Mouse (Mus musculus) intestine, embryonic 16.5 days (tissue): ENCODE data around the gene Mzf1. TPM values are rescaled to one million over a fixed set of nuclear protein-coding genes. Genes with fewer than 3 reads are reported as not detected.

ENCODE experiments used
- ATAC-seq: fragments of 200-750 bp; cut with Nextera tagmentation; 2 replicates; pipeline ENCODE4 v1.8.0; 2017; ENCODE audit warnings: moderate TSS enrichment, moderate library complexity
- H3K27ac ChIP-seq: fragments of 300-500 bp; sonication (generic); 2 replicates; pipeline ENCODE4 v1.5.1; 2014; ENCODE audit warnings: mild to moderate bottlenecking, low read length
- H3K27me3 ChIP-seq: fragments of 300-500 bp; sonication (generic); replicated peaks from 2 replicates; pipeline ENCODE4 v1.6.1; 2014; ENCODE audit warnings: low read length, control low read depth, mixed read lengths; ENCODE audit not compliant: control insufficient read depth, insufficient read depth
- H3K36me3 ChIP-seq: fragments of 300-500 bp; sonication (generic); 2 replicates; pipeline ENCODE4 v1.6.1; 2014; ENCODE audit warnings: low read length, control low read depth; ENCODE audit not compliant: control insufficient read depth, insufficient read depth
- H3K4me1 ChIP-seq: fragments of 300-500 bp; sonication (generic); 2 replicates; pipeline ENCODE4 v1.6.1; 2014; ENCODE audit warnings: low read length, control low read depth, mixed read lengths; ENCODE audit not compliant: control insufficient read depth, insufficient read depth
- H3K4me2 ChIP-seq: fragments of 300-500 bp; sonication (generic); 2 replicates; pipeline ENCODE4 v1.6.1; 2014; ENCODE audit warnings: low read depth, low read length, control low read depth
- H3K4me3 ChIP-seq: fragments of 300-500 bp; sonication (generic); 2 replicates; pipeline ENCODE4 v1.5.1; 2014; ENCODE audit warnings: mild to moderate bottlenecking, low read length
- H3K9ac ChIP-seq: fragments of 300-500 bp; sonication (generic); 2 replicates; pipeline ENCODE4 v1.6.1; 2014; ENCODE audit warnings: low read depth, low read length
- H3K9me3 ChIP-seq: fragments of 300-500 bp; sonication (generic); 2 replicates; pipeline ENCODE4 v1.6.1; 2016; ENCODE audit warnings: low read length, control low read depth; ENCODE audit not compliant: control insufficient read depth
- WGBS: fragments of 180-500 bp; shearing (Covaris S2); extraction: QIAGEN DNeasy Blood & Tissue Kit; methylation state at CpG from one replicate; pipeline ENCODE4 v1.1.7; 2014; 5-methylcytosine and 5-hydroxymethylcytosine counted together
- polyA plus RNA-seq: library from polyadenylated mRNA; unstranded; fragments of >200 nt; fragmentation: Nextera tagmentation; extraction: Ambion mirVana; gene quantifications from 2 replicates; pipeline ENCODE4 v1.2.1, GENCODE M21; 2015

Gene Mzf1
- polyA plus RNA-seq, 1 experiment from 2014 or later, result 1.8 TPM

GRCm38 (mm10) chr7:13046084-13046483 is 8.5 kb downstream of the Mzf1 start:
- peaks cover 34% of the 10 kb centered on the region for H3K27me3 ChIP-seq
- 4% methylated on average over 2 of the region's 2 CpGs for WGBS
- H3K4me1 ChIP-seq, result peaks cover 13% of the 10 kb centered on the region
- H3K4me2 ChIP-seq, result no peak overlapping the region
- peak; percentile 77 for ATAC-seq
- H3K36me3 ChIP-seq, result no peaks in the 10 kb centered on the region
- no peak overlapping the region for H3K9ac ChIP-seq
- H3K27ac ChIP-seq, result no peak overlapping the region
- no peak overlapping the region for H3K4me3 ChIP-seq
- H3K9me3 ChIP-seq, result peaks cover 8% of the 10 kb centered on the region; the same call in 1 of the 2 replicates

- WGBS, result 5% methylated on average over 23 of the region's 23 CpGs
- Histone ChIP-seq H3K4me2 (peak overlapping the region; percentile 99), H3K4me3 (peak overlapping the region; percentile 58), H3K27me3 (peaks cover 34% of the 10 kb centered on the region), H3K9me3 (peaks cover 8% of the 10 kb centered on the region; the same call in 1 of the 2 replicates), H3K27ac (no peak overlapping the region), H3K36me3 (no peaks in the 10 kb centered on the region), H3K4me1 (peaks cover 13% of the 10 kb centered on the region), H3K9ac (peak overlapping the region; percentile 66)
- ATAC-seq, result peak; percentile 5
Measured at GRCm38 (mm10) chr7:13044254-13044625, 10.3 kb downstream of the Mzf1 start.

GRCm38 (mm10) chr7:13043445-13044253 is 10.9 kb downstream of the Mzf1 start:
- no peak overlapping the region for H3K27ac ChIP-seq
- H3K36me3 ChIP-seq, result no peaks in the 10 kb centered on the region
- H3K9ac ChIP-seq, result peak overlapping the region; percentile 66
- H3K4me2 ChIP-seq, result peak overlapping the region; percentile 99
- H3K9me3 ChIP-seq, result peaks cover 8% of the 10 kb centered on the region; the same call in 1 of the 2 replicates
- peaks cover 34% of the 10 kb centered on the region for H3K27me3 ChIP-seq
- H3K4me3 ChIP-seq, result peak overlapping the region; percentile 58
- peak; percentile 41 for ATAC-seq
- H3K4me1 ChIP-seq, result peaks cover 18% of the 10 kb centered on the region
- WGBS, result 4% methylated on average over 88 of the region's 88 CpGs

- Histone ChIP-seq H3K4me2 (no peak overlapping the region), H3K36me3 (no peaks in the 10 kb centered on the region), H3K9me3 (peaks cover 8% of the 10 kb centered on the region; the same call in 1 of the 2 replicates), H3K9ac (peak overlapping the region; percentile 66; the same call in 1 of the 2 replicates), H3K27ac (no peak overlapping the region), H3K27me3 (peaks cover 34% of the 10 kb centered on the region), H3K4me3 (peak overlapping the region; percentile 58), H3K4me1 (peaks cover 18% of the 10 kb centered on the region)
- ATAC-seq, result no peak
- whole genome bisulfite sequencing, result 38% methylated on average over 16 of the region's 16 CpGs
Measured at GRCm38 (mm10) chr7:13043120-13043444, 11.5 kb downstream of the Mzf1 start.

GRCm38 (mm10) chr7:13042511-13042910 is 12.1 kb downstream of the Mzf1 start:
- no peak overlapping the region for H3K27ac ChIP-seq
- H3K4me2 ChIP-seq, result no peak overlapping the region
- H3K4me1 ChIP-seq, result peaks cover 18% of the 10 kb centered on the region
- H3K9me3 ChIP-seq, result peaks cover 8% of the 10 kb centered on the region; the same call in 1 of the 2 replicates
- peaks cover 34% of the 10 kb centered on the region for H3K27me3 ChIP-seq
- no peak for ATAC-seq
- no peak overlapping the region for H3K9ac ChIP-seq
- no peak overlapping the region for H3K4me3 ChIP-seq
- H3K36me3 ChIP-seq, result no peaks in the 10 kb centered on the region
- 71% methylated on average over 6 of the region's 6 CpGs for WGBS

- H3K27ac ChIP-seq, result no peak overlapping the region
- H3K36me3 ChIP-seq, result no peaks in the 10 kb centered on the region
- no peak for ATAC-seq
- no peak overlapping the region for H3K4me2 ChIP-seq
- no peak overlapping the region for H3K9ac ChIP-seq
- H3K27me3 ChIP-seq, result peaks cover 34% of the 10 kb centered on the region
- 79% methylated on average over 1 of the region's 1 CpGs for WGBS
- H3K9me3 ChIP-seq, result peaks cover 8% of the 10 kb centered on the region; the same call in 1 of the 2 replicates
- no peak overlapping the region for H3K4me3 ChIP-seq
- H3K4me1 ChIP-seq, result peaks cover 25% of the 10 kb centered on the region
Measured at GRCm38 (mm10) chr7:13041256-13041655, 13.3 kb downstream of the Mzf1 start.

- peaks cover 24% of the 10 kb centered on the region for H3K27me3 ChIP-seq
- H3K4me1 ChIP-seq, result peaks cover 31% of the 10 kb centered on the region
- no peak overlapping the region for H3K27ac ChIP-seq
- no peak for ATAC-seq
- 89% methylated on average over 1 of the region's 1 CpGs for WGBS
- peak overlapping the region; percentile 84 for H3K4me2 ChIP-seq
- H3K36me3 ChIP-seq, result peaks cover 5% of the 10 kb centered on the region
- H3K9ac ChIP-seq, result peak overlapping the region; percentile 93
- peaks cover 8% of the 10 kb centered on the region; the same call in 1 of the 2 replicates for H3K9me3 ChIP-seq
- peak overlapping the region; percentile 81 for H3K4me3 ChIP-seq
Measured at GRCm38 (mm10) chr7:13039181-13039580, 15.4 kb downstream of the Mzf1 start.

- Histone ChIP-seq H3K27ac (peak overlapping the region; percentile 100), H3K27me3 (peaks cover 19% of the 10 kb centered on the region), H3K4me2 (peak overlapping the region; percentile 84), H3K9ac (peak overlapping the region; percentile 93), H3K9me3 (peaks cover 8% of the 10 kb centered on the region; the same call in 1 of the 2 replicates), H3K4me3 (peak overlapping the region; percentile 81), H3K4me1 (peaks cover 30% of the 10 kb centered on the region), H3K36me3 (peaks cover 5% of the 10 kb centered on the region)
- peak; percentile 16 for ATAC-seq
- WGBS, result 16% methylated on average over 15 of the region's 15 CpGs
Measured at GRCm38 (mm10) chr7:13038621-13039169, 15.9 kb downstream of the Mzf1 start.

- Histone ChIP-seq H3K27ac (peak within 1 kb of the TSS; percentile 100), H3K9me3 (peaks cover 2% of the 10 kb centered on the region; the same call in 1 of the 2 replicates), H3K4me3 (peak within 1 kb of the TSS; percentile 81), H3K9ac (peak within 1 kb of the TSS; percentile 93), H3K36me3 (peaks cover 5% of the 10 kb centered on the region), H3K4me1 (peaks cover 29% of the 10 kb centered on the region), H3K27me3 (peaks cover 12% of the 10 kb centered on the region), H3K4me2 (peak within 1 kb of the TSS; percentile 90)
- WGBS, result under 1% methylated on average over 65 of the region's 65 CpGs
- peak; percentile 93 for ATAC-seq
Measured at GRCm38 (mm10) chr7:13037901-13038555, 16.5 kb downstream of the Mzf1 start, which contains the start of gene Ube2m. TSS of gene Ube2m (minus strand) at chr7:13038275.
